ENCODE assay signal across 13 mouse cellular contexts in genomic region chr14:24234411-24234810, GRCm38 (mm10). TPM values are rescaled to one million over a fixed set of nuclear protein-coding genes. Genes with fewer than 3 reads are reported as not detected.
DNase-seq lines count a peak whose midpoint lies in the region; ATAC-seq and TF ChIP-seq lines count a peak whose summit lies in the region.
"Had no signal": no experiment of that assay in that cellular context is flagged by ENCODE, and none has a peak within 500 bp of the region (broad histone marks: within the 10 kb centered on the region; RNA-seq: fewer than 3 reads in every experiment).

No protein-coding gene starts in this region.

- H3K79me2 ChIP-seq in myocyte (ENCODE audit: control insufficient read depth, insufficient read depth) = peaks cover 52% of the 10 kb centered on the region

- WGBS in liver, postnatal 0 days (ENCODE audit: insufficient replicate concordance) = 34% methylated on average over 2 of the region's 2 CpGs

- no peaks in the 10 kb centered on the region for H3K36me3 ChIP-seq in liver, postnatal 0 days (replicated peaks; ENCODE audit: insufficient read depth, low read length)
- H3K36me3 ChIP-seq in myocyte (ENCODE audit: control insufficient read depth, insufficient read depth) = no peaks in the 10 kb centered on the region
- H3K36me3 ChIP-seq: heart, embryonic 12.5 days had no signal

- H3K4me3 ChIP-seq in liver, postnatal 0 days (ENCODE audit: low read depth, low read length) = no peak overlapping the region
- no peak overlapping the region for H3K4me3 ChIP-seq in myocyte
- H3K4me3 ChIP-seq: heart, embryonic 12.5 days had no signal

- 0 out of 2 replicates have a peak overlapping the region, but pooled peaks have one; percentile 6 for H3K4me2 ChIP-seq in liver, postnatal 0 days (ENCODE audit: low read depth, low read length)
- no peak overlapping the region for H3K4me2 ChIP-seq in myocyte (ENCODE audit: low read depth)
- H3K4me2 ChIP-seq: heart, embryonic 12.5 days had no signal

- no peak overlapping the region for H3K27ac ChIP-seq in liver, postnatal 0 days (ENCODE audit: low read depth)

- no peaks in the 10 kb centered on the region for H3K27me3 ChIP-seq in liver, postnatal 0 days (ENCODE audit: insufficient read depth, low read length)
- H3K27me3 ChIP-seq in myocyte (ENCODE audit: control insufficient read depth, insufficient read depth, insufficient read length) = no peaks in the 10 kb centered on the region
- H3K27me3 ChIP-seq: heart, embryonic 12.5 days had no signal

- H3ac ChIP-seq in myocyte (ENCODE audit: control insufficient read depth, insufficient read length) = no peak overlapping the region

- no peak for TF ChIP-seq EP300 in liver, postnatal 0 days (IDR thresholded peaks at IDR 0.05; ENCODE audit: low read depth)

- H3K9ac ChIP-seq in liver, postnatal 0 days (replicated peaks) = no peak overlapping the region
- H3K9ac ChIP-seq: heart, embryonic 12.5 days had no signal

- TF ChIP-seq CTCF in liver, postnatal 0 days (IDR thresholded peaks at IDR 0.05; ENCODE audit: low read depth) = no peak

- no peak for DNase-seq in liver, postnatal 0 days
- DNase-seq in liver = no peak
- peak; percentile 62 for DNase-seq in adipocyte (ENCODE audit: low spot score)
- peak; percentile 85 to 92 for DNase-seq in kidney, adult 8-10 months
- no peak for DNase-seq in right cerebral cortex, postnatal 36 days (ENCODE audit: low spot score in 2 of 2)
- DNase-seq: left cerebral cortex, postnatal 4 days; thymus, postnatal 25 days had no signal

- no peak for TF ChIP-seq POLR2A in myocyte (IDR thresholded peaks at IDR 0.05; ENCODE audit: insufficient read length, low read depth)

- no peak for ATAC-seq in liver, postnatal 0 days
- ATAC-seq in erythroblast, adult 5-6 weeks (replicated peaks; ENCODE audit: low FRiP score, poor library complexity, severe bottlenecking) = no peak
- ATAC-seq: inflammation-experienced regulatory T-cells, adult 6 months had no signal

- 0 out of 2 replicates have a peak, but pooled peaks cover 4% of the 10 kb centered on the region for H3K4me1 ChIP-seq in liver, postnatal 0 days (ENCODE audit: insufficient read depth)

- H3K9me3 ChIP-seq in liver, postnatal 0 days (ENCODE audit: low read length) = no peaks in the 10 kb centered on the region
- H3K9me3 ChIP-seq: heart, embryonic 12.5 days had no signal

TF ChIP-seq in myocyte, 11 proteins besides CTCF, POLR2A, EP300 and RAD21:
- TF ChIP-seq MYOD1 (IDR thresholded peaks at IDR 0.05; ENCODE audit: control insufficient read depth in 1 of 3, insufficient read length in 2 of 3, low read depth in 2 of 3) = no peak
- TF ChIP-seq CEBPB (IDR thresholded peaks at IDR 0.05; ENCODE audit: insufficient read depth, poor library complexity, severe bottlenecking) = 0 out of 2 replicates have a peak, but pooled peaks have one; percentile 1
- no peak for TF ChIP-seq TCF12 (IDR thresholded peaks at IDR 0.05; ENCODE audit: insufficient read depth, poor library complexity, severe bottlenecking)
- TF ChIP-seq TCF3 (IDR thresholded peaks at IDR 0.05; ENCODE audit: insufficient read length, low read depth) = no peak
- no peak for TF ChIP-seq E2F4 (IDR thresholded peaks at IDR 0.05; ENCODE audit: insufficient read depth)
- TF ChIP-seq MYOG (IDR thresholded peaks at IDR 0.05; ENCODE audit: control insufficient read depth in 1 of 3, insufficient read depth in 1 of 3, insufficient read length in 2 of 3, low read depth in 2 of 3) = no peak
- TF ChIP-seq MAX (IDR thresholded peaks at IDR 0.05; ENCODE audit: low read depth) = no peak
- TF ChIP-seq SRF (IDR thresholded peaks at IDR 0.05; ENCODE audit: control insufficient read depth, insufficient read length, low read depth) = no peak

RNA-seq across cellular contexts. Expression of gene Dlg5, which starts 11.3 kb away (rescaled TPM):
- 0.47 and 0.88 TPM in 2 replicates for polyA plus RNA-seq in liver, postnatal 0 days (2015; fragmentation: Nextera tagmentation; extraction: Ambion mirVana)
- 16.5 TPM for polyA plus RNA-seq in myocyte (2012; fragmentation: generic; extraction: Trizol)
- not detected in 2 replicates for total RNA-seq in erythroblast, adult 5-6 weeks (2015; ENCODE audit: low replicate concordance)
- 0.14 TPM in 1 of 2 replicates, not detected in the other for total RNA-seq in erythroblast, adult 5-6 weeks (2017; ENCODE audit: low replicate concordance)

RNA-seq across cellular contexts. Expression of gene E330034G19Rik, which starts 58.6 kb away (rescaled TPM):
- not detected in 2 replicates for polyA plus RNA-seq in liver, postnatal 0 days (2015; fragmentation: Nextera tagmentation; extraction: Ambion mirVana)
- polyA plus RNA-seq in myocyte (2012; fragmentation: generic; extraction: Trizol) = not detected
- not detected in 2 replicates for total RNA-seq in erythroblast, adult 5-6 weeks (2015; ENCODE audit: low replicate concordance)
- total RNA-seq in erythroblast, adult 5-6 weeks (2017; ENCODE audit: low replicate concordance) = not detected in 2 replicates
- total RNA-seq: gastrocnemius, adult 8-10 months; left cerebral cortex, postnatal 4 days had no signal
- polyA plus RNA-seq: inflammation-experienced regulatory T-cells, adult 6 months; spleen, adult 2 months had no signal

Comparison
In these comparisons a context has a peak if more than half of its experiments do, and no peak if none do; other contexts are left out.
1. DNase-seq: peak in adipocyte (single experiment) and kidney, adult 8-10 months (2 of 2); none in liver, postnatal 0 days (single experiment), liver (single experiment) and right cerebral cortex, postnatal 36 days (0 of 2).